Mouse (Mus musculus) heart, embryonic 11.5 days (tissue): ENCODE measurements around the gene Arfip2. TPM values are rescaled to one million over a fixed set of nuclear protein-coding genes. Genes with fewer than 3 reads are reported as not detected.

Experiments
- ATAC-seq: fragments of 200-750 bp; cut with Nextera tagmentation; replicated peaks from 2 replicates; pipeline ENCODE4 v1.8.0; 2017; ENCODE audit warnings: moderate library complexity; ENCODE audit not compliant: insufficient number of reproducible peaks, low FRiP score, low TSS enrichment
- H3K27ac ChIP-seq: fragments of 300-500 bp; sonication (generic); 2 replicates; pipeline ENCODE4 v1.5.1; 2014; ENCODE audit warnings: mild to moderate bottlenecking, low read depth, low read length
- H3K27me3 ChIP-seq: fragments of 300-500 bp; sonication (generic); 2 replicates; pipeline ENCODE4 v1.6.1; 2014; ENCODE audit warnings: mild to moderate bottlenecking, low read length, mixed read lengths; ENCODE audit not compliant: control insufficient read depth, insufficient read depth
- H3K36me3 ChIP-seq: fragments of 300-500 bp; sonication (generic); 2 replicates; pipeline ENCODE4 v1.6.1; 2014; ENCODE audit warnings: mild to moderate bottlenecking, low read length, moderate library complexity, mixed read lengths; ENCODE audit not compliant: control insufficient read depth, insufficient read depth
- H3K4me1 ChIP-seq: fragments of 300-500 bp; sonication (generic); 2 replicates; pipeline ENCODE4 v1.6.1; 2014; ENCODE audit warnings: low read length; ENCODE audit not compliant: control insufficient read depth, insufficient read depth
- H3K4me2 ChIP-seq: fragments of 300-500 bp; sonication (generic); 2 replicates; pipeline ENCODE4 v1.6.1; 2014; ENCODE audit warnings: mild to moderate bottlenecking, moderate library complexity
- H3K4me3 ChIP-seq: fragments of 300-500 bp; sonication (generic); 2 replicates; pipeline ENCODE4 v1.5.1; 2014; ENCODE audit warnings: low read depth, low read length
- H3K9ac ChIP-seq: fragments of 300-500 bp; sonication (generic); 2 replicates; pipeline ENCODE4 v1.6.1; 2014; ENCODE audit warnings: mild to moderate bottlenecking, low read depth, low read length, moderate library complexity
- H3K9me3 ChIP-seq: fragments of 300-500 bp; sonication (generic); replicated peaks from 2 replicates; pipeline ENCODE4 v1.6.1; 2016; ENCODE audit warnings: low read length; ENCODE audit not compliant: control insufficient read depth
- WGBS: fragments of 180-500 bp; shearing (Covaris S2); extraction: QIAGEN DNeasy Blood & Tissue Kit; methylation state at CpG from one replicate; pipeline ENCODE4 v1.1.7; 2014; ENCODE audit not compliant: insufficient replicate concordance; 5-methylcytosine and 5-hydroxymethylcytosine counted together
- polyA plus RNA-seq: library from polyadenylated mRNA; unstranded; fragments of >200 nt; fragmentation: Nextera tagmentation; extraction: Ambion mirVana; gene quantifications from 2 replicates; pipeline ENCODE4 v1.2.1, GENCODE M21; 2014

Arfip2 gene
- 48.5 and 57.3 TPM in 2 replicates for polyA plus RNA-seq

DNA sequence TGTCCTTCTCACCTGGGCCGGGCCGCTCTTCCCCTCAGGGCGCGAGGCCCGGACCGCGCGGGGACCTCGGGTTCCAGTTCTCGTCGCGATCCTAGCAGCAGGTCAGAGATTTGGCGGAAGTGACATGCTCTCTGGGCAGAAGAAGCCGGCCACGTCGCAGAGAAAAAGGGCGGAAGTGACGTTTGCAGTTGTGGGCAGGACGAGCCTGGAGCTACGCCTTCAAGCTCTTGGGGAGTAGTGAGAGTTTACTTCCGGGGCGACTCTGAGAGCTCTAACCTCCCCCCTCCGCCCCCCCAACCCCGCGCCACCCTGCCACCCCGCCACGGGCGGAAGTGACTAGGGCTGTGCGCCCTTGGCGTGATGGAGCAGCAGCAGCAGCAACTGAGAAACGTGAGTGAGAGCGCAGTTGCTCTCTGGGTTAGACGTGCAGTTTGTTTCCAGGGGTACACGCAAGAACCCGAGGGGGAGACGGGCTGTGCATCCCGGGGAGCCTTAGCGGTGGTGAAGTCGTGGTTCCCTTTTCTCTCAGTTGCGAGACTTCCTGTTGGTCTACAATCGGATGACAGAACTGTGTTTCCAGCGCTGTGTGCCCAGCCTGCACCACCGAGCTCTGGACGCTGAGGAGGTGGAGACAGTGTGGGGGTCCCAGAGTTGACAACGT, at the start of gene Arfip2, which contains the start of gene Gm45799:
TSS of gene Arfip2 (minus strand) at position 184 of the 661 bp plus-strand sequence.
TSS of gene Gm45799 (plus strand) at position 320 of the 661 bp plus-strand sequence.
- Histone ChIP-seq H3K4me2 (peak within 1 kb of the TSS; percentile 90), H3K4me1 (peaks cover 10% of the 10 kb centered on the region), H3K27ac (peak within 1 kb of the TSS; percentile 82), H3K4me3 (peak within 1 kb of the TSS; percentile 78), H3K27me3 (no peaks in the 10 kb centered on the region), H3K9me3 (no peaks in the 10 kb centered on the region), H3K36me3 (peaks cover 10% of the 10 kb centered on the region), H3K9ac (peak within 1 kb of the TSS; percentile 88)
- ATAC-seq = peak; percentile 91
- under 1% methylated on average over 45 of the region's 45 CpGs for WGBS

DNA sequence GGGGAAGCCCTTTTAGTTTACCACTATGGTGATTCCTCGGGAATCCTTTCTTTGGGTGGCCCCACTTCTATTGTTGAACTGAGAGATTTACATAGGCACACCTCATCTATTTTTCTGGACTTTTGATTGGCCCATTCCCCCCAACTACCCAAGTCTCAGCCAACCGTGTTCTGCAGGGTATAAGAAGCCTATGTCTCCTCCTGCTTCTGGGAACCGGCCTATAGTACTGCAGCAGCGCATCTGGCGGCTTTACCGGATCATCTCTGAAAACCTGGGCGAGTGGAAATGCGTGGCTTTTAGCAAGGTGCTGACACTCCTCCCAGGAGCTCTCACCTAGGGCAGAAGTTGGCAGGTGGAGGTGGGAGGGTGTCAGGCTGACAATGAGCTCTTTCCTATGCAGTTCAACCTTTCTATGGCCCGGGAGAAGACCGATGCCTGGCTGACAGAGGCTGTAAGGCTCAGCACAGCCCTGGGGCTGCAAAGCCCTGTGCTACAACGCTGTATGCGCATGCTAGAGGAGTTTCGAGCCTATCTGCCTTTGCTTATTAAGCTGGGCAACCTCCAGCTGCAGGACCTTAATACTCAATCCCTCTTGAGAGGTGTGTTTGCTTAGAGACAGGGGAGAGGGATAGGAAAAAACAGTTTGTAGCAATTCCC, 45.5 kb upstream of the Arfip2 start:
- Histone ChIP-seq H3K27ac (no peak overlapping the region), H3K4me1 (no peaks in the 10 kb centered on the region), H3K9me3 (no peaks in the 10 kb centered on the region), H3K4me2 (peak overlapping the region; percentile 51), H3K4me3 (no peak overlapping the region), H3K9ac (no peak overlapping the region), H3K27me3 (no peaks in the 10 kb centered on the region), H3K36me3 (no peaks in the 10 kb centered on the region)
- no peak for ATAC-seq
- 15% methylated on average over 13 of the region's 13 CpGs for WGBS

DNA sequence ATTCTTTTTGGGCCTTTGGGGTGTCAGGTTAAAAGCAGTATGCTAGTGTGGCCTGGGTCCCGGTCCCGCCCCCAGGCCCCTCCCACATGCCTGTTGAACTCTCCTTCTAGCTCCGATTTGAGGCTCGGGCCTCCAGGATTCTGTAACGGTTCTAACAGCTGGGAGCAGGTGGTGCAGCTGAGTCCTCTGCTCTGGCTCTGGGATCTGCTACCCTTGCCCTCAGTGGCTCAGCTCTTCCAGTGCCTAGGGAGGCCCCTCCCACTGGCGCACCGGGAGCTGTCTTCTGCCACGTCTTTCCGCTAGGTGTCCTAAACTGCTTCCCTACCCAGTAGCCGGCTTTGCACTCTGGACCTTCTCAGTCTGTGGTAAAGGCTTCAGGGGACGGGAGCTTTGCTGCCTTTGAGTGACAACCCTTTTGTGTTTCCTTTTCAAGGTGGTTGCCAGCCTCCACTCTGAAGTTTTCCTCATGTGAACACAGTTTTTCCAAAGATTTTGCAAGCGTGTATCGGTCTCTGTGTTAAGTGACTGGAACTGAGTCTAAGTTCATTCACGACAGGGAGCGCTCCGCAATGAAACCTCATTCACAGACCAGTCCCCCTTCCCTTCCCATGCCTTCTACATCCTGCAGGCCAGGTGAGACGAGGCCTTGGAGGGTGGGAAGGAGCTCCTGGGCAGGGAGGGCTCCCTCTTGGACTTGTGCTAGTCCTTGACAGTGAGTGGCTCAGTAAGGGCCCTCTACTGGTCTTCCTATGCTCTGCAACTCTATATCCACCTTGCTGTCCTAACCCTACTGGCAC, 10.6 kb upstream of the Arfip2 start, which contains the start of gene Dnhd1:
TSS of gene Dnhd1 (plus strand) at position 189 of the 797 bp plus-strand sequence.
- no peak within 1 kb of the TSS for H3K27ac ChIP-seq
- 2% methylated on average over 17 of the region's 17 CpGs for WGBS
- no peaks in the 10 kb centered on the region for H3K27me3 ChIP-seq

DNA sequence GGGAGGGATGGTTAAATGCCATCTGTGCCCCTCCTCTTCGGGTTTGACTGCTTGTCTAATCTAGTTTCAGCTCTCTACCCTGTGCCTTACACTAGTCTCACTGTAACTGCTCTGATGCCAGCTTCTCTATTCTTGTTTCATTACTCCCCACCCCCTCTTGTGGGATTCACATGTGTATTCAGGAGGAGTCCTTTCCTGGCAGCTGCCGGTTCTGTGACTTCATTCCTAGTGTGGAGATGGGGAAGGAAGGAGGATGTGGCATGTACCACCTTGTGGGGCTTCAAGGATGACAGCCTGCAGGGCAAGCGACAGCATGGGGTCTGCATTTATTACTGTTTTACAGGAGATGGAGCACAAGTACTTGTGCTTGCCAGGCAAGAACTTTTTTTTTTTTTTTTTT, 1.7 kb upstream of the Arfip2 start:
- 72% methylated on average over 3 of the region's 3 CpGs for WGBS
- Histone ChIP-seq H3K4me2 (no peak overlapping the region), H3K4me1 (peaks cover 10% of the 10 kb centered on the region), H3K27me3 (no peaks in the 10 kb centered on the region), H3K27ac (no peak overlapping the region), H3K36me3 (peaks cover 10% of the 10 kb centered on the region), H3K4me3 (no peak overlapping the region), H3K9ac (no peak overlapping the region), H3K9me3 (no peaks in the 10 kb centered on the region)
- no peak for ATAC-seq

More for the DNA sequence above, 10.6 kb upstream of the Arfip2 start, which contains the start of gene Dnhd1:
- H3K4me3 ChIP-seq = peak within 1 kb of the TSS; percentile 43
- no peaks in the 10 kb centered on the region for H3K9me3 ChIP-seq
- peak within 1 kb of the TSS; percentile 47 for H3K9ac ChIP-seq
- peak within 1 kb of the TSS; percentile 82 for H3K4me2 ChIP-seq
- ATAC-seq = peak; percentile 88
- no peaks in the 10 kb centered on the region for H3K36me3 ChIP-seq
- no peaks in the 10 kb centered on the region; the same call in 1 of the 2 replicates for H3K4me1 ChIP-seq

DNA sequence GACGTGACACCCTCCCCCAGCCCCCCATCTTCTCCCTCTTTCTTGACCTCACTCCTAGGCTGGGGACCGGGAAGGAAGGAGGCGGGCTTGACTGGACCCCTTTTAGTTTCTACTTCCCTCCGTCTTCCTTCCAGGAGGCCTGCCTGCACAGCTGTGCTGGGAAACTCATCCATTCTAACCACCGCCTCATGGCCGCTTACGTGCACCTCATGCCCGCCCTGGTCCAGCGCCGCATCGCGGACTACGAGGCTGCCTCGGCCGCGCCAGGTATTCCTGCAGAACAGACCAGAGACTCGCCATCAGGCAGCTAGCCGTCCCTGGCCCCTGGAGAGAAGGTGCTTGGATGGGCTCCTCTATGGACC, 659 bp upstream of the Arfip2 start:
- under 1% methylated on average over 18 of the region's 18 CpGs for WGBS
- H3K27ac ChIP-seq = peak overlapping the region; percentile 82
- no peaks in the 10 kb centered on the region for H3K27me3 ChIP-seq
- peak; percentile 27 for ATAC-seq
- H3K4me3 ChIP-seq = peak overlapping the region; percentile 78
- H3K36me3 ChIP-seq = peaks cover 10% of the 10 kb centered on the region
- peak overlapping the region; percentile 90 for H3K4me2 ChIP-seq
- peak overlapping the region; percentile 88 for H3K9ac ChIP-seq
- H3K9me3 ChIP-seq = no peaks in the 10 kb centered on the region
- peaks cover 10% of the 10 kb centered on the region for H3K4me1 ChIP-seq

DNA sequence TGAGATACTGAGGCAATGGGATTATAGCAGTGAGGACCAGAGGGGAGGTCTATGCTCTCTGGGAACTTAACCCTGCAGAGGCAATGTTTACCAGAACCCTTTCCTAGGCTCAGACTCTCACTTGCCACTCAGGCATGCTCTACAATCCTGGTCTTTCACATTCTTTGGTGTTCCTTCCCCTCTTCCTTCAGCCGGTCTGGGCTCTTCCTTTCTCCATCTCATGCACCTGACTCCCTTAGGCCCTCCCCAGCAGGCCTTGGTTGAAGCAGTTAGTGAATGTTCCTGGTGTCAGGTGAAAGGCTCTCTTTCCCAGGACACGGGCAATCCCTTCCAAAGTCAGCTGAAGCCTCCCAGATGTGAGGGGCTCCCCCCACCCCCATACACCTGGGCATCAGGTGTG, 460 bp downstream of the Arfip2 start, which contains the start of gene Timm10b:
TSS of gene Timm10b (plus strand) at position 301 of the 400 bp plus-strand sequence.
- ATAC-seq = no peak; the same call in 1 of the 2 replicates
- Histone ChIP-seq H3K9ac (peak within 1 kb of the TSS; percentile 88), H3K4me3 (peak within 1 kb of the TSS; percentile 78), H3K27ac (peak within 1 kb of the TSS; percentile 82), H3K36me3 (peaks cover 10% of the 10 kb centered on the region), H3K9me3 (no peaks in the 10 kb centered on the region), H3K4me2 (peak within 1 kb of the TSS; percentile 90), H3K27me3 (no peaks in the 10 kb centered on the region), H3K4me1 (peaks cover 10% of the 10 kb centered on the region)
- WGBS = 3% methylated on average over 2 of the region's 2 CpGs

DNA sequence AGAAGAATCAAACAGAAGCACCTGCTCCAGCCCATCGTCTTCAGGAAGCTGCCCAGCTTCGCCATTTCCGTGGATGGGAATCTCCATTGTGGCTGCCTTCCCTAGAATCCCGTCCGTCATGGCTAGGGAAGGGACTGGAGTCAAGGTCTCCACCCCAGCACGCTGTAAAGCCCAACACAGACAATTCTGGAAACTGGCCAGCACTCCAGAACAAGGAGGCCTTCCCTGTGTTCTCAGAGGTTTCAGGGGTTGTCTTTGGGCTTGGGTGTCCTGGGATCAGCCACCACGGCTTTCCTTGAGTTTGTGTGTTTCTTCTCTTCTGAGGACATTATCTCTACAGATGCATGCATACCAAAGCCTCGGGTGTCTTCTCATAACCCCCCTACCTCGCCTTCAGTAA, 912 bp downstream of the Arfip2 start:
- no peaks in the 10 kb centered on the region for H3K9me3 ChIP-seq
- no peak for ATAC-seq
- H3K27ac ChIP-seq = no peak overlapping the region
- peak overlapping the region; percentile 77 for H3K4me2 ChIP-seq
- H3K9ac ChIP-seq = 0 out of 2 replicates have a peak overlapping the region, but pooled peaks have one; percentile 0
- H3K4me3 ChIP-seq = peak overlapping the region; percentile 78
- peaks cover 10% of the 10 kb centered on the region for H3K4me1 ChIP-seq
- H3K36me3 ChIP-seq = peaks cover 10% of the 10 kb centered on the region
- H3K27me3 ChIP-seq = no peaks in the 10 kb centered on the region
- WGBS = 67% methylated on average over 9 of the region's 9 CpGs

DNA sequence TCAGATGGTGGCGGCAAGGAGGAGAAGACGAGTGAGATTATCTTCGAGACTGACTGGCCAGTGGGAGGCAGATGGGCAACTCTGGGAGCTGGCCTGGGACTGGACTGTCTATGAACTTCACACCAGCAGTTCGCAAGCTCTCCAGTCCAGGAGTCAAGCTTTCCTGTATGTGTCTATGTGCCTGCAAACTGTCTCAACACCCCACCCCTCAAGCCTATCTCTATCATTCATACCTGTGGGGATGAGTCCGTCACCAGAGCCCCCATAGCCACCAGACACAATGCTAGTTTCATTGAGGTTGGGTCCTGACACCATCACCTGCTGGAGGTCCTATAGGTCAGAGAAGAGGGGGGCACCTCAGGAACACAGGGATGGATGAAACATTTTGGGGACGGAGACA, 1.4 kb downstream of the Arfip2 start:
- peaks cover 10% of the 10 kb centered on the region for H3K36me3 ChIP-seq
- WGBS = 85% methylated on average over 6 of the region's 6 CpGs
- no peaks in the 10 kb centered on the region for H3K9me3 ChIP-seq
- no peaks in the 10 kb centered on the region for H3K27me3 ChIP-seq
- H3K27ac ChIP-seq = no peak overlapping the region
- H3K4me1 ChIP-seq = peaks cover 10% of the 10 kb centered on the region
- H3K4me2 ChIP-seq = peak overlapping the region; percentile 77; the same call in 1 of the 2 replicates
- no peak for ATAC-seq
- no peak overlapping the region for H3K4me3 ChIP-seq
- no peak overlapping the region for H3K9ac ChIP-seq
